Mouse (Mus musculus): ENCODE results near the gene Txlna. TPM values are rescaled to one million over a fixed set of nuclear protein-coding genes. Genes with fewer than 3 reads are reported as not detected.

The Txlna gene
- total and polyA plus RNA-seq, 3 experiments = 68.9 to 69.5 TPM; not detected in 1

GRCm38 (mm10) chr4:129640101-129640637, 696 bp downstream of the Txlna start:
- peak overlapping the region; percentile 73 to 91 for H3K4me3 ChIP-seq (ENCODE audit: control insufficient read depth in 1 of 2, insufficient read depth in 1 of 2, low read depth in 2 of 2, low read length in 2 of 2)
- H3K9me3 ChIP-seq (replicated peaks; ENCODE audit: insufficient read depth, low read length) = no peaks in the 10 kb centered on the region
- H3K27me3 ChIP-seq (ENCODE audit: control insufficient read depth in 1 of 2, insufficient read depth in 2 of 2, low read length in 2 of 2) = no peaks in the 10 kb centered on the region
- H3K27ac ChIP-seq (ENCODE audit: control insufficient read depth, low read depth, low read length) = peak overlapping the region; percentile 72
- H3K79me2 ChIP-seq (ENCODE audit: control insufficient read depth, insufficient read depth, low read length, poor library complexity) = peaks cover 20% of the 10 kb centered on the region
- TF ChIP-seq NELFE (IDR thresholded peaks at IDR 0.05; ENCODE audit: low read depth, low read length) (peak; percentile 75; the same call in 1 of the 2 replicates), POLR2AphosphoS2 (IDR thresholded peaks at IDR 0.05; ENCODE audit: low read length) (no peak), ZNF384 (IDR thresholded peaks at IDR 0.05; ENCODE audit: low read depth, low read length) (peak; percentile 55), ETS1 (IDR thresholded peaks at IDR 0.05; ENCODE audit: low read depth, low read length) (no peak), TBP (IDR thresholded peaks at IDR 0.05; ENCODE audit: low read depth, low read length) (0 out of 2 replicates have a peak, but pooled peaks have one; percentile 57), RCOR1 (IDR thresholded peaks at IDR 0.05; ENCODE audit: low read depth, low read length) (0 out of 2 replicates have a peak, but pooled peaks have one; percentile 6), SMC3 (IDR thresholded peaks at IDR 0.05; ENCODE audit: low read depth, low read length) (no peak)
- H3K9ac ChIP-seq (ENCODE audit: control insufficient read depth, low read depth, low read length, poor library complexity, severe bottlenecking) = peak overlapping the region; percentile 98
- DNase-seq (ENCODE audit: low read depth, low spot score) = no peak
- H3K36me3 ChIP-seq (ENCODE audit: control insufficient read depth in 1 of 2, insufficient read depth in 2 of 2, low read length in 2 of 2) = peaks cover 6 to 11% of the 10 kb centered on the region in 2 experiments; a peak in 3 of 4 replicates
- H3K4me1 ChIP-seq (ENCODE audit: control insufficient read depth in 1 of 2, insufficient read depth in 2 of 2, low read length in 2 of 2) = peaks cover 0 to 20% of the 10 kb centered on the region in 2 experiments; a peak in 2 of 4 replicates

DNA sequence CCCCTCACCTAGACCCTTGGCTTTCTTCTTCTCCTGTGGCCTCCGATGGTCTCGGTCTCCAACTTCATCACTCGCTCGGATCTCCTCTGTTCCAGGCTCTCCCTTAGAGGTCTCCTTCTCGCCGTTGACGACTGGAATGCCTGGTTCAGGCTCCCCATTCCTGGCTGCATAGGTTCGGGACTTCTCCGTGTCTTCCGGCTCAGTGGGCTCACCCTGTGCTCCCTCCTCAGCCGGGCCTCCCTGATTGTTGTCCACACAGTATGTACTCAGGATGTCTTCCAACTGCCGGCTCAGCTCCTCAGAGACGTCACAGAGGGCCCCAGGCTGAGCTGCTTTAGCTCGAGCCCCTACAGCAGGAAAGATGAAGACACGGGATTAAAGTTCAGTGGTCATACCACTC, 1.6 kb downstream of the Txlna start:
- Histone ChIP-seq H3K9ac (ENCODE audit: control insufficient read depth, low read depth, low read length, poor library complexity, severe bottlenecking) (peak overlapping the region; percentile 98), H3K4me3 (ENCODE audit: control insufficient read depth in 1 of 2, insufficient read depth in 1 of 2, low read depth in 2 of 2, low read length in 2 of 2) (peak overlapping the region in 1 of 2 experiments; percentile 91; a peak in 1 of 4 replicates), H3K36me3 (ENCODE audit: control insufficient read depth in 1 of 2, insufficient read depth in 2 of 2, low read length in 2 of 2) (peaks cover 8 to 17% of the 10 kb centered on the region in 2 experiments), H3K27ac (ENCODE audit: control insufficient read depth, low read depth, low read length) (no peak overlapping the region), H3K9me3 (replicated peaks; ENCODE audit: insufficient read depth, low read length) (no peaks in the 10 kb centered on the region), H3K27me3 (ENCODE audit: control insufficient read depth in 1 of 2, insufficient read depth in 2 of 2, low read length in 2 of 2) (no peaks in the 10 kb centered on the region), H3K4me1 (ENCODE audit: control insufficient read depth in 1 of 2, insufficient read depth in 2 of 2, low read length in 2 of 2) (peaks cover 2 to 23% of the 10 kb centered on the region in 2 experiments; a peak in 3 of 4 replicates), H3K79me2 (ENCODE audit: control insufficient read depth, insufficient read depth, low read length, poor library complexity) (peaks cover 20% of the 10 kb centered on the region)
- no peak for DNase-seq (ENCODE audit: low read depth, low spot score)
- no peak for TF ChIP-seq SMC3 (IDR thresholded peaks at IDR 0.05; ENCODE audit: low read depth, low read length)
- no peak for TF ChIP-seq ZKSCAN1 (IDR thresholded peaks at IDR 0.05; ENCODE audit: low read depth, low read length)
- TF ChIP-seq RAD21 (IDR thresholded peaks at IDR 0.05; ENCODE audit: low read depth, low read length) = no peak
- no peak for TF ChIP-seq UBTF (IDR thresholded peaks at IDR 0.05; ENCODE audit: borderline replicate concordance, insufficient read depth, low read depth, low read length)
- TF ChIP-seq MXI1 (IDR thresholded peaks at IDR 0.05; ENCODE audit: low read depth, low read length) = no peak
- TF ChIP-seq E2F4 (IDR thresholded peaks at IDR 0.05; ENCODE audit: borderline replicate concordance, low read depth, low read length) = no peak
- no peak for TF ChIP-seq POLR2AphosphoS2 (IDR thresholded peaks at IDR 0.05; ENCODE audit: low read length)
- no peak for TF ChIP-seq POLR2A (IDR thresholded peaks at IDR 0.05; ENCODE audit: control insufficient read depth in 1 of 2, insufficient read depth in 1 of 2, low read depth in 1 of 2, low read length in 2 of 2, poor library complexity in 1 of 2)
- TF ChIP-seq GABPA (IDR thresholded peaks at IDR 0.05; ENCODE audit: low read depth, low read length) = no peak
- no peak for TF ChIP-seq ELF1 (IDR thresholded peaks at IDR 0.05; ENCODE audit: low read depth, low read length)
- no peak for TF ChIP-seq GATA1 (IDR thresholded peaks at IDR 0.05; ENCODE audit: low read depth, low read length)
- no peak for TF ChIP-seq BHLHE40 (IDR thresholded peaks at IDR 0.05; ENCODE audit: borderline replicate concordance, low read depth, low read length)

Data from MEL (cell line).